Mouse (Mus musculus) MEL (cell line): ENCODE results near the gene Mmaa.

Experiments
- CHD2 ChIP-seq: IDR thresholded peaks from 2 replicates; pipeline ENCODE4 v1.6.1; 2011; ENCODE audit warnings: low read length, improper control_type of control experiment
- CTCF ChIP-seq, 3 experiments: IDR thresholded peaks in 2 of 3; conservative IDR thresholded peaks in 1 of 3; 2 replicates each; pipeline ENCODE4 v1.5.1; 2011 to 2012; ENCODE audit warnings: low read length in 3 of 3, low read depth in 2 of 3, mild to moderate bottlenecking in 2 of 3, improper control_type of control experiment in 1 of 3, inconsistent platforms in 1 of 3, mixed read lengths in 1 of 3, moderate library complexity in 1 of 3; ENCODE audit not compliant: control insufficient read depth in 1 of 3, insufficient read depth in 1 of 3, poor library complexity in 1 of 3, severe bottlenecking in 1 of 3
- E2F4 ChIP-seq: IDR thresholded peaks from 2 replicates; pipeline ENCODE4 v1.6.1; 2011; ENCODE audit warnings: low read depth, low read length, improper control_type of control experiment, borderline replicate concordance
- GATA1 ChIP-seq: IDR thresholded peaks from 2 replicates; pipeline ENCODE4 v1.6.1; 2011; ENCODE audit warnings: low read depth, low read length, improper control_type of control experiment
- POLR2A ChIP-seq, 2 experiments: IDR thresholded peaks; 2 replicates each; pipeline ENCODE4 v1.6.1; 2011 to 2012; ENCODE audit warnings: low read length in 2 of 2, mild to moderate bottlenecking in 2 of 2, control low read depth in 1 of 2, improper control_type of control experiment in 1 of 2, low read depth in 1 of 2, moderate library complexity in 1 of 2; ENCODE audit not compliant: control insufficient read depth in 1 of 2, insufficient read depth in 1 of 2, poor library complexity in 1 of 2
- POLR2AphosphoS2 ChIP-seq: IDR thresholded peaks from 2 replicates; pipeline ENCODE4 v1.6.1; 2011; ENCODE audit warnings: low read length, improper control_type of control experiment
- TCF12 ChIP-seq: IDR thresholded peaks from 2 replicates; pipeline ENCODE4 v1.6.1; 2014; ENCODE audit warnings: low read depth, mild to moderate bottlenecking, inconsistent platforms, low read length, improper control_type of control experiment, moderate library complexity
- ZNF384 ChIP-seq: IDR thresholded peaks from 2 replicates; pipeline ENCODE4 v1.6.1; 2012; ENCODE audit warnings: low read depth, mild to moderate bottlenecking, inconsistent platforms, low read length, improper control_type of control experiment

DNA sequence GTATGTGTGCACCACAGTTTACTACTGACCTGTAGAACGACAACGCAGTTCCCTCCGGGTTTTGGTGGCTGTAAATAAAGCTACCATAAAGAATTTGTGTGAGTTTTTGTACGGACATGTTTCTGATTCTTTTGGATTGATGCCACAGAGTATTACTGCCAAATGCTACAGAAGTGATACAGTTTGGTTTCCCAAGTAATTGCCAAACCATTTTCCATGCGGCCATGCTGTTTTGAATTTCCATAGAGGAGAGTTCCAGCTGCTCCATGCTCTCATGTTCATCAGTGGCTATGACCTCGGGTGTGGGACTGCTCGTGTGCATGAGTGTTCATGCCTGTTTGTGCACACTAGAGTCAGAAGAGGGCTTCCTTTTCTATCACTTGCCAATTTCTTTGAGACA, 54.7 kb downstream of the Mmaa start:
- TF ChIP-seq CHD2 (no peak), CTCF (IDR thresholded peaks at IDR 0.05 in 2 of 3, conservative IDR thresholded peaks at IDR 0.05 in 1 of 3; ENCODE audit: control insufficient read depth in 1 of 3, insufficient read depth in 1 of 3, low read depth in 2 of 3, low read length in 3 of 3, poor library complexity in 1 of 3, severe bottlenecking in 1 of 3) (no peak), POLR2A (IDR thresholded peaks at IDR 0.05; ENCODE audit: control insufficient read depth in 1 of 2, insufficient read depth in 1 of 2, low read depth in 1 of 2, low read length in 2 of 2, poor library complexity in 1 of 2) (no peak), POLR2AphosphoS2 (no peak), TCF12 (no peak), ZNF384 (no peak), E2F4 (no peak), GATA1 (no peak)
